8 mouse cellular contexts compared by ENCODE assay signal in the genomic region with DNA sequence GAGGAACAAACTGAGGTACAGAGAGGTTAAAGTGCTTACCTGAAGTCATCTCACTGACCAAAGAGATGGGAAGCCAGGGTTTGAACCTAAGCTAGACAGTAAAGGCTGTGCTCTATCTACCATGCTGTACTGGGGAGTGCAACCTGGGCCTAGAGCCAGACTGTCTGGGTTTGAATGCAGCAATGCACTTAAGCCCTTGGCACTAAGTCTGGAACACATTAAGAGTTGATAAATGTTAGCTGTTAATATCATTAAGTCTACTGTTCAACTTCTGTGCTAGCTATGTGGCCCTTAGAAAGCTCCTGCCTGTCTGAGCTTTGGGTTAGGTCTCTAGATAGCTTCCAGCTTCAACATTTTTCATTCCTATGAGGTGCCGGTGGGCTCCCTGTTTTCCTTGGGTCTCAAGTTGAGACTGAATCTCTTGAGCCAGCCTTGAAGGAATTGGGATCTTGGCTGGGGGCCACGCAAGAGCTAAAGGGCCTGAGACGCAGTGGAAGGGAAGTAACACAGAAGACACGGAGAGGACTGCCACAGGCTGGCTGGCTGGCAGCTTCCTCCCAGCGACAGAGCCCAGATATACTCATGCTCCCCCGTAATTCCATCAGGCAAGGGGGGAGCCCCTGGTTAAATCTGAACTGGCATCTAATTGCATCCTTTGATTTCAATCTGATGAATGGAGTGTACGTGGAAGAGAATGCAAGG. TPM values are rescaled to one million over a fixed set of nuclear protein-coding genes. Genes with fewer than 3 reads are reported as not detected.
DNase-seq lines count a peak whose midpoint lies in the region; ATAC-seq lines count a peak whose summit lies in the region.

No protein-coding gene starts in this region.

- DNase-seq in layer of hippocampus, postnatal 10 days (ENCODE audit: low spot score in 2 of 2), result peak; percentile 26 to 48
- no peak for DNase-seq in layer of hippocampus, adult 8-10 months (ENCODE audit: low spot score in 2 of 2)
- no peak for DNase-seq in frontal cortex, postnatal 14 days (ENCODE audit: low spot score in 2 of 2)
- DNase-seq in Muller cell, postnatal 12 days (ENCODE audit: inconsistent ontology term), result no peak
- no peak for DNase-seq in left cerebral cortex, adult 18-20 months (ENCODE audit: low spot score in 2 of 2)

- WGBS in embryonic facial prominence, embryonic 12.5 days, result 21% methylated on average over 7 of the region's 7 CpGs
- 48% methylated on average over 7 of the region's 7 CpGs for WGBS in hindbrain, embryonic 12.5 days
- WGBS in midbrain, embryonic 13.5 days, result 21% methylated on average over 7 of the region's 7 CpGs

- H3K9ac ChIP-seq in embryonic facial prominence, embryonic 12.5 days, result peak overlapping the region; percentile 19; the same call in 1 of the 2 replicates
- H3K9ac ChIP-seq in hindbrain, embryonic 12.5 days, result no peak overlapping the region
- peak overlapping the region; percentile 39; the same call in 1 of the 2 replicates for H3K9ac ChIP-seq in midbrain, embryonic 13.5 days (replicated peaks)

- H3K27me3 ChIP-seq in embryonic facial prominence, embryonic 12.5 days, result no peaks in the 10 kb centered on the region
- H3K27me3 ChIP-seq in hindbrain, embryonic 12.5 days, result no peaks in the 10 kb centered on the region
- no peaks in the 10 kb centered on the region for H3K27me3 ChIP-seq in midbrain, embryonic 13.5 days

- no peak overlapping the region for H3K4me3 ChIP-seq in embryonic facial prominence, embryonic 12.5 days
- no peak overlapping the region for H3K4me3 ChIP-seq in hindbrain, embryonic 12.5 days
- H3K4me3 ChIP-seq in midbrain, embryonic 13.5 days (replicated peaks), result no peak overlapping the region

- peaks cover 42% of the 10 kb centered on the region for H3K4me1 ChIP-seq in embryonic facial prominence, embryonic 12.5 days
- peaks cover 42% of the 10 kb centered on the region for H3K4me1 ChIP-seq in hindbrain, embryonic 12.5 days
- peaks cover 49% of the 10 kb centered on the region for H3K4me1 ChIP-seq in midbrain, embryonic 13.5 days (replicated peaks)

- ATAC-seq in embryonic facial prominence, embryonic 12.5 days (ENCODE audit: insufficient number of reproducible peaks, insufficient read depth, low FRiP score, low TSS enrichment), result no peak
- ATAC-seq in hindbrain, embryonic 12.5 days (ENCODE audit: low FRiP score), result no peak
- ATAC-seq in midbrain, embryonic 13.5 days, result no peak

- no peaks in the 10 kb centered on the region for H3K9me3 ChIP-seq in embryonic facial prominence, embryonic 12.5 days
- no peaks in the 10 kb centered on the region for H3K9me3 ChIP-seq in hindbrain, embryonic 12.5 days (replicated peaks)
- H3K9me3 ChIP-seq in midbrain, embryonic 13.5 days, result no peaks in the 10 kb centered on the region

- peak overlapping the region; percentile 37 for H3K4me2 ChIP-seq in embryonic facial prominence, embryonic 12.5 days (replicated peaks)
- peak overlapping the region; percentile 21; the same call in 1 of the 2 replicates for H3K4me2 ChIP-seq in hindbrain, embryonic 12.5 days (replicated peaks)
- H3K4me2 ChIP-seq in midbrain, embryonic 13.5 days (replicated peaks), result peak overlapping the region; percentile 34; the same call in 1 of the 2 replicates

- peak overlapping the region; percentile 86 for H3K27ac ChIP-seq in embryonic facial prominence, embryonic 12.5 days
- peak overlapping the region; percentile 64 for H3K27ac ChIP-seq in hindbrain, embryonic 12.5 days
- H3K27ac ChIP-seq in midbrain, embryonic 13.5 days, result peak overlapping the region; percentile 54

- H3K36me3 ChIP-seq in embryonic facial prominence, embryonic 12.5 days, result no peaks in the 10 kb centered on the region
- H3K36me3 ChIP-seq in hindbrain, embryonic 12.5 days, result no peaks in the 10 kb centered on the region
- H3K36me3 ChIP-seq in midbrain, embryonic 13.5 days, result no peaks in the 10 kb centered on the region

RNA-seq across cellular contexts. Expression of gene Limk2, which starts 35.2 kb away (rescaled TPM):
- total RNA-seq in layer of hippocampus, postnatal 10 days (2021), result 100 to 1,000 TPM; 108 to 126 TPM
- 100 to 1,000 TPM in 3 of 4 experiments, 10 to 100 TPM in 1; 91.2 to 111 (median 105) TPM for total RNA-seq in layer of hippocampus, adult 8-10 months (2022)
- 69.1 and 75.1 TPM in 2 replicates for polyA plus RNA-seq in embryonic facial prominence, embryonic 12.5 days (2016; fragmentation: Nextera tagmentation; extraction: Ambion mirVana)
- polyA plus RNA-seq in hindbrain, embryonic 12.5 days (2016; fragmentation: Nextera tagmentation; extraction: Ambion mirVana), result 114 and 116 TPM in 2 replicates
- polyA plus RNA-seq in midbrain, embryonic 13.5 days (2015; fragmentation: Nextera tagmentation; extraction: Ambion mirVana), result 134 and 138 TPM in 2 replicates
- total RNA-seq in left cerebral cortex, adult 18-20 months (2021), result 100 to 1,000 TPM in 1 of 2 experiments, 10 to 100 TPM in 1; 98.4 to 114 TPM

RNA-seq across cellular contexts. Expression of gene Pik3ip1, which starts 43.5 kb away (rescaled TPM):
- total RNA-seq in layer of hippocampus, postnatal 10 days (2021), result 10 to 100 TPM; 27.0 to 27.4 TPM
- total RNA-seq in layer of hippocampus, adult 8-10 months (2022), result 10 to 100 TPM; 38.2 to 53.1 (median 46.4) TPM
- 12.4 and 15.1 TPM in 2 replicates for polyA plus RNA-seq in embryonic facial prominence, embryonic 12.5 days (2016; fragmentation: Nextera tagmentation; extraction: Ambion mirVana)
- 19.9 and 22.0 TPM in 2 replicates for polyA plus RNA-seq in hindbrain, embryonic 12.5 days (2016; fragmentation: Nextera tagmentation; extraction: Ambion mirVana)
- polyA plus RNA-seq in midbrain, embryonic 13.5 days (2015; fragmentation: Nextera tagmentation; extraction: Ambion mirVana), result 24.2 and 25.1 TPM in 2 replicates
- 10 to 100 TPM; 27.8 to 32.3 TPM for total RNA-seq in left cerebral cortex, adult 18-20 months (2021)

Comparison
In these comparisons a context has a peak if more than half of its experiments do, and no peak if none do; other contexts are left out.
1. DNase-seq: peak in layer of hippocampus, postnatal 10 days (2 of 2); none in layer of hippocampus, adult 8-10 months (0 of 2), frontal cortex, postnatal 14 days (0 of 2), Muller cell, postnatal 12 days (single experiment) and left cerebral cortex, adult 18-20 months (0 of 2).
2. Peak in every context shown above with its lines, with median percentiles within 50 percentile points of each other: H3K27ac ChIP-seq and H3K4me2 ChIP-seq.